Mouse (Mus musculus) urinary bladder, postnatal 36 days (tissue): ENCODE data around the gene Pard3b.

Experiments used
- DNase-seq, 2 experiments: peaks; one replicate each; pipeline ENCODE4 v3.0.0; 2022; ENCODE audit warnings: low spot score in 2 of 2, mixed read lengths in 1 of 2

The Pard3b gene

DNA sequence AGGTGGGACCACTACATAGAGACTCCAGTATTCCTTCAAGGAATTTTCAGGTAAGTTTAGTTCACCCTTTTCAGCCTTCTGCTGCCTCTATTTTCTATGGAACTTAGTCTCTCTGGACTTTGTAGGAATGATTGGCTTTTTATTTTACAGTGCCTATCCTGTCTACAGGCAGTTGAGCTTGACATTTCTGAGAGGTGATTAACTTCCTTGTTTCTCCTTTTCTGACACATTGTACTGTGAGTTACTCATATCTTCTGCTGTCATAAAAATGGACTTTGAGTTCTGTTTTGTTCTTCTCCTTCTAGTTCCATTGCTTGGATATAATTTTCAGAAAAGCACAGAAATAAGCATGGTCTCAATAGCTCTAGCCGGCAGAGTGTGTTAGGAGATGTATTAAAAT is 112.4 kb downstream of the Pard3b start:
- no peak for DNase-seq

DNA sequence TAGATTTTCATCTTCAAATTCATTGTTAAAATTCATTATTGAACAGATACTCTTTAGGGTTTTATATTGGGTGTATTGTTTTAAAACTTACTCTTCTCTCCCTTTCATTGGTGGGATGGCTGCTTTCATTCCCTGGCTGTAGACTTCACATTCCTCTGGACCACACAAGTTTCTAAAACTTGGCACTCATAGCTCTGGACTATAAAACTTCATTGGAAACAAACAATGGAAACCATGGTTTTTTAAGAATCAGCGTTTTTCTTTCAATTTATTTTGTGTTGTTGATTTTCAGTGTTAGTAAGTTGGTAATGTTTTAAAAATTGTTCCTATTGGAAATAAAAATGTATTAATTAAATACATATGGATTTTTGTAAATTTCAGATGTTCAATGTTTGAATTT is 118.1 kb downstream of the Pard3b start:
- no peak for DNase-seq

DNA sequence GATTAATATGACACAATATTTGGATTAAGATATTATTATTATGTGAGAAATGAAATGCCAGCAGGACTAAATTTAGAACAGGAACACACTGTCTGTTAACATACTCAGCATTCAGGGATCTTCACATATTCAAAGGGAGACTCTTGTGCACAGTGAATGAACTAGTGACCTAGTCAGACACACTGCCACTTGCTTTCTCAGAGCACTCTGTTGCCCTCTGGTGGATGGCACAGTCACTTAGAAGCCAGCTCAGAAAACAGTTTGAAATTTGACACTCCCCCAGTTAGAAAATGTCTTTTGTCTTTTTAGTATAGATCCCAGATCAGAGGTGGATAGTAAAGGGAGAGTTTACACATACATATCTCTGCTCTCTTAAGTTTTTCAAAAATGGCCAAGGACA is 132.6 kb downstream of the Pard3b start:
- peak; percentile 46 to 64 for DNase-seq

GRCm38 (mm10) chr1:61778731-61779130 is 140.1 kb downstream of the Pard3b start:
- DNase-seq: no peak

DNA sequence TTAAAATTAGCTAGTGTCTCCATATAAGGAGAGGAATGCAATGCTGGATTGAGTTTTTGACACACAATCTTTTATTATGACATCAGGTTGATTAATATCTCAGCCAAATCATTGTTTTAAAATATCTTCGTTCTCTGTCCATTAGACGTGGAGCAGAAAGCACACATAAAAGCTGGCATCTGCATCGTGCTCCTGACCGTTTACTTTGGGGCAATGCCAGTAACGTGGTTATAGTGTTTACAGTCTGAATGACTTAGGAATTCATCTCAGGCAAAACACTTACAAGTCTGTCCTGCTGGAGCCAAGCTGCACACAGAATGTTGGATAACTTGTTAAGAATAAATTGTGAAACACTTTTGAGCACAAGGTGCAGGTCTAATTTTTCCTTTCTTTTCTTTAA is 141.3 kb downstream of the Pard3b start:
- peak in 1 of 2 experiments; percentile 25 for DNase-seq

GRCm38 (mm10) chr1:61796296-61796695 is 157.7 kb downstream of the Pard3b start:
- DNase-seq: no peak

DNA sequence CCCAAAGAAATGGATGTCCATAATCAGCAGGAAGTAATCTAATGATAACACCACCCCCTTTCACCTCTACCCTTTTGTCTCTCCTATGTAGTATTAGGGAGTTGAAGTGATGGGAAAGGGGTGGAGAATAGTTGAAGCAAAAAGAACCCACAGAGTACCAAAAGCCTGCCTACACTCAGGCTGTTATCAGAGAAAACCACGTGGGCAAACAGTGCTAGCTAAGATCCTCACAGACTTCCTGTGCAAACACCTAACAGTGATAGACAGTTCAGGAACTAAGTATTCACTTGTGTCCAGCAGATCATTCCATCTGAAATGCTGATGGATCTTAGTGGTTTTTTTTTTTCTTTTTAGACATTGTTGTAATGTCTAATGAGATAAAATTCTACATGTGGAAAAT is 181.6 kb downstream of the Pard3b start:
- DNase-seq: no peak

- DNase-seq: no peak
Observed at GRCm38 (mm10) chr1:61825560-61826191, 187.1 kb downstream of the Pard3b start.

DNA sequence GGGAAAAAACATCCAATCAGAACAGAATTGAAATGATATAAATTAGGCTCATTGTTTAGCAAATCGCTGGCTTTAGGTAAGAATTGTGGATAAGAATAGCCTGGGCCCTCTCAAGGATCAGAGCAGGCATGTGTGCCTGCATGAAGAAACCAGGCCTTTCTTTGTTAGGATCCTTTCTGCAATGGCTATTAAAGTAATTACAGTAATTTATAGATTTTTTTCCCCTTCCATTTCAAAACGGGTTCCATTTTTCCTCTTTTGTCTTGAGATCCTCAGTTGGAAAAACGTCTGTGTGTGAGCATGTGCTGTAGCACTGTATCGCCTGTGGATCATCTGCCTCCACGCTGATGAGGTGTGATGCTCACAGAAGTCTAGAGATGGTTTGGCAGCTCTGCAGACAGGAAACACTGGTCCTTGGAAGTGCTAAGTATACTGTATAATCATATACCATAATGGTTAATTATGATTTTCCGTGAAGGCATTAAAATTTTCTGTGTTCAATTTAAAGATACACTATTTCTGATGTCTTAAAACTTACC is 198.5 kb downstream of the Pard3b start:
- no peak for DNase-seq

GRCm38 (mm10) chr1:61846606-61847005 is 208.0 kb downstream of the Pard3b start:
- no peak for DNase-seq

GRCm38 (mm10) chr1:61849029-61849714 is 210.5 kb downstream of the Pard3b start:
- no peak for DNase-seq

DNA sequence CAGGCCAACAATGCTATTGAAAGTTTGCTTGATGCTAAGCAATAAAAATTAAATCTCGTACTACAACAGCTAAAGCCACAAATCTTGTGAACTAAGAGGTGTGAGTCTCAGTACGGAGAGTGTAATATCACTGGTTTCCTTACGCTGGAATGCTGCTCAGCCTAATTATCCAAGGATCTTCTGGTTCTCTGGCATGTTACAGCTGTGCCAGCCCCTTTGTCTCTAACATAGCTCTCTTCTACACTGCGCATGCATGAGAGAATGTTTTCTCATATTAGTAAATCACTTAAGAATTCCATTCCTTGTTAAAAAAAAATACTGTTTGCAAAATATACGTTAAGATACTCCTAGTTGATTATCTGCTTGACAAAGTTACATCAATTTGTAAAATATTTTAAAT is 211.8 kb downstream of the Pard3b start:
- no peak for DNase-seq

GRCm38 (mm10) chr1:61851176-61851575 is 212.6 kb downstream of the Pard3b start:
- no peak for DNase-seq

DNA sequence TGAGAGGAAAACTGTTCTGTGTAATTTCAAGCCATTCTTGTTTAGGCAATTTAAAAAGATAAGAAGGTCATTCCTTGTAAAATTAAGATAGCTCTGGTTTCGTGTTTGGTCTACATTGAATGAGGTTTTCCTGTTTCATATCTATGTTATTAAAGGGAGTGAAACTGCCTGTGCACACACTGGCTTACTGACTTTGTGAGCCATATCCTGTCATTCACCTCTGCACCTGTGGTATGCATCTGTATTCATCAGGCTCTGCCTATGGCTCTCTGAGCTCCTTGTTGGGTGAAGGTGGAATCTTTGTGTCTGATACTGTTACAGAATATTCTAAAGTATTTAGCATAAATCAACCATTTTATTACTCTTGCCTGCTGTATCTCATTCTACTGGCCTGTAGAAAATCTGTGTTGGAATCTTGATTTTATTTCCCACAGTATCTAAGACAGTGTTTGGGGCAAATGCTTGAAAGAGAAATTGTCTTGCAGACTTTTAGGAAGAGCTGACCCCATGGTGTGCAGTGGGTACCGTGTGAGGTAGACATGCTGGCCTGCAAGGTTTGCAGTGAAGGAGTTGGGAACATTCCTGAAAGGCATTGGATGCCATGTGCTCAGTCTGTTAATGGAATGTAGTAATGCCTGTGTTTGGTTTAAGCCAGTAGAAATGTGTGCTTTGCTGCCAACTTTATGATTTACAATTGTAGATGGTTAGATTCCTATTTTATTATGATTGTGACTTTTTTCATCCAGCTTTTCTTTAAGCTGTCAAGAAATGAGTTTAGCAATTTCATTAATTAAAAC is 228.9 kb downstream of the Pard3b start:
- no peak for DNase-seq

DNA sequence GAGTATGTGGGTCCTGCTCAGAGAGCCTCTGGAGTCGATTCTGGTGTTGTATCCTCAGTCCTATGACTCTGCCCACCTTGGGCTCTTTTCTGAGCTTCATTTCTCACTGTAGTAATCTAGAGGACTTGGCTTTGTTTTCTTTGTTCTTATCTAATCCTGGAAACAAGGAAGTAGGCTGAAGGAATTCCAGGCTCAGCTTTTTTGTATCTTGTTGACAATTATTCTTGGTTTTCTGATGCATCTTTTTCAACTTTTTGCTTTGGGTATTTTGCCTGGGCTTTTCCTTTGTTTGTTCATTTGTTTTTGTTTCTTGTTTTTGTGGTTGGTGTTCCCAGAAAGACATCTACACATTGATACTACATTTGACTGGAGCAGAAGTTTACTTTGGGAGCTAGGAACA is 236.3 kb downstream of the Pard3b start:
- no peak for DNase-seq

DNA sequence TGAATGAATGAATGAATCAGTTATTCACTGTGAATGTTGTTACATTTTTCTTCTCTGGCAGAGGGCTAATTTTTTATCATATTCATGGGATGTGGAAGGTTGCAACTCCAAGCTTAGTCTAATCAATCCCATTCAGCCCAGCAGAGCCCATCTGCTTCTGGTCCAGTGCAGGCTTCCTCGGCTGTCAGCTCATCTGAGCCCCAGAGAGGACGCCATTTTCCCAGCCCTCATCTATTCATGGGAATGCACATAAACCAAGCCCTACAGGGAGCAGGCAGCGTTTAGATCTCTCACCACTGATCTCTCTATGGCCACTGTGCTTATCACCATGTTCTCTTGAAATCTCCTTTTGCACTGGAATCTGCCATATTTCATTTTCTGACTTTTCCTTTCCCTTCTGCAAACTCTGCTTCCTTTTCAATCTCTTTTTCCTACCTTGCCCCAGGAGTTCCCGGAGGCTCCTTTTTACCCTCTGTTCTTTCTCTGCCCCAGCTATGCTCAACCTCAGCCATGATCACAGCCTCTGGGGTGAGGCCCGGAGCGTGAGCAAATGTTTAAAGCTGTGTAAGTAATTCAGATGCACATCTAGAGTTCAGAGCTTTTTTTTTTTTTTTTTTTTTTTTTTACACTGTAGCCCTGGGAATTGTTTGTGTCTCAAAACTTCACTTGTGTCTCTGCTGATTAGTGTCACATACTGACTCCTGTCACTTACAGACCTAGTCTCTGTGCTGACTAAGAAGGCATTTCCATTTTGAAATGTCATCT is 241.3 kb downstream of the Pard3b start:
- DNase-seq: no peak

GRCm38 (mm10) chr1:61896048-61896447 is 257.4 kb downstream of the Pard3b start:
- DNase-seq: peak in 1 of 2 experiments; percentile 14

DNA sequence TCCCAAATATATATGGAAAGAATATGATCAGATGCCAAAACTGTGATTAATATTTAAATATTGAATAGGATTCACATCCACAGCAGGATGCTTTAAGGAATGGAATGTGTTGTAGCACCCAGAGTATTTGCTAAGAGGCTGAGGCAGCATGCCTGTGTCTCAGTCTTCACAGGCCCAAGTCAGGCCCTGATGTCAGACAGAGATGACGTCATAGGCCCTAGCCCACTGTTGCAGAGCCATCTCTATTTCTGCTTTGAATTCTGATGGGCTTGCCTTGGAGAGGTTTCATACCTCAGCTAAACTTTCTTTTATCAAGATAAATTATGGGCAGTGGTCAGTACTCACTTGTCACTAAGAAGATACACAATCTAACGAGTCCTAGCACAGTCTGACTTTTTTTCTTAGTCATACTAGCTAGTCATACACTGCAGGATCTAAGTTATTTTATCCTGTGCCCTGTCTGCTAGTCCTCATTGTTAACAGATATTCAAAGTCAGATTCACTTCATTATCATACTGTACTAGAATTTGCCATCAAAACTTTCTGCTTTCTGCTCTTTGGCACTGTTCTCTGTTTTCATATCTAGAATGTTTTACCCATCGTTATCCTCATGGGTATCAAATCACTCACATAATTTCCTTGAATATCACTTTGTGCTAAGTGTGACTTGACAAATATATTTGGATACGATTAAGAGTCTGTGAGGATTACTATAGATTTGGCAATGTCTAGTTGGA is 264.8 kb downstream of the Pard3b start:
- no peak for DNase-seq

DNA sequence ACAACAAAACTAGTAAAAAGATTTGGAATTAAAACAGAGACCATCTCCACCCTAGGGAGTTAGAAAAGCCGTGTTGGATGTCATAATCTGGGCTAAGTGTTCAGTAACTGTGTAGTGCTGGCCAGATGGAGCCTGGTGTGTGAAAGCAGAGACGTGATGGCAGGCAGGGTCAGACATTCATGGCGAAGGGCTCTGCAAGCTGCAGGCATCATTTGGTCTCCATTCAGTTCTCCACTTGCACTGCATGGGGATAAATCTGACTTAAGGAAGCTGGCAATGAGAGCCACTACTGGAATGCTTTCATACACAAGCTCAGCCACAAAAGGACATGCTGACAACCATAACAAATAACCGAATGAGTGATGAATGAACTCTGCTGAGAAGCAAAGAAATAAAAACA is 265.4 kb downstream of the Pard3b start:
- DNase-seq: peak; percentile 5 to 10

- DNase-seq: no peak
Observed at GRCm38 (mm10) chr1:61912931-61913330, 274.3 kb downstream of the Pard3b start.

- DNase-seq: no peak
Observed at GRCm38 (mm10) chr1:61924958-61925357, 286.3 kb downstream of the Pard3b start.
